Mouse (Mus musculus) adrenal gland, postnatal 0 days (tissue): Measurements from ENCODE around the gene Cryl1. TPM values are rescaled to one million over a fixed set of nuclear protein-coding genes. Genes with fewer than 3 reads are reported as not detected.

ENCODE experiments used
- polyA plus RNA-seq: library from polyadenylated mRNA; unstranded; fragments of >200 nt; fragmentation: Nextera tagmentation; extraction: Ambion mirVana; gene quantifications from 2 replicates; pipeline ENCODE4 v1.2.1, GENCODE M21; 2015

Cryl1 gene
- polyA plus RNA-seq, result 24.9 and 33.8 TPM in 2 replicates

DNA sequence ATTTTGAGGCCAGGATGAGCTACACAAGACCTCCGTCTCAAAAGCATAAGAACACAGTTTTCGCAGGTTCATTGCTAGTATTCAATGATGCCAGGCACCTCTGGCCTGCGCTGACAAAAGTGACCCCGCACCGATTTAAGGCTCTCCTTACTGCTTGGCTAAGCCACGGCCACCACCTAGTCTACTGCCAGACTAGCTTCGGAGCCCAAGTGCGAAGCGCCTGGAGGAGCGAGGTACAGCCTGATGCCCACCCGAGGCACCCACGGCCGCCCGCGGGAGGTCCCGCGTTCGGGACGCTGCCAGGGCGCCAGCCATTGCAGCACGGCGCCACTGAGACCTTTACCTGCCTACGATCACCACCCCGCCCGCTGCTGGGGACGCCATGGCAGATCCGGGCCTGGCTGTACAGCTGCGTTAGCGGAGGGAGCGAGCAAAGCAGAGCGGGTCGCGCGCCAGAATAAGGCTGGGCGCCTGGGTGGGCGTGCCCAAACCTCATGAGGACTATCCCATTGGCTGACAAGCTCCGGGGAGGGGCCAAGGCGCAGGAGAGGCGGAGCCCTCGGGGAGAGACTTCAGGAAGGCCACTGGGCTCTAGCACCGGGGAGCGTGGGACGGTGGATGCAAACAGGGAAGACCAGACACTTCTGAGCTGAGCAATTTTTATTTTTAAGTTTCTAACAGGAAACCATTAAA is at the start of gene Cryl1:
Gene Cryl1 (minus strand): TSS at position 465 of the 693 bp plus-strand sequence.

DNA sequence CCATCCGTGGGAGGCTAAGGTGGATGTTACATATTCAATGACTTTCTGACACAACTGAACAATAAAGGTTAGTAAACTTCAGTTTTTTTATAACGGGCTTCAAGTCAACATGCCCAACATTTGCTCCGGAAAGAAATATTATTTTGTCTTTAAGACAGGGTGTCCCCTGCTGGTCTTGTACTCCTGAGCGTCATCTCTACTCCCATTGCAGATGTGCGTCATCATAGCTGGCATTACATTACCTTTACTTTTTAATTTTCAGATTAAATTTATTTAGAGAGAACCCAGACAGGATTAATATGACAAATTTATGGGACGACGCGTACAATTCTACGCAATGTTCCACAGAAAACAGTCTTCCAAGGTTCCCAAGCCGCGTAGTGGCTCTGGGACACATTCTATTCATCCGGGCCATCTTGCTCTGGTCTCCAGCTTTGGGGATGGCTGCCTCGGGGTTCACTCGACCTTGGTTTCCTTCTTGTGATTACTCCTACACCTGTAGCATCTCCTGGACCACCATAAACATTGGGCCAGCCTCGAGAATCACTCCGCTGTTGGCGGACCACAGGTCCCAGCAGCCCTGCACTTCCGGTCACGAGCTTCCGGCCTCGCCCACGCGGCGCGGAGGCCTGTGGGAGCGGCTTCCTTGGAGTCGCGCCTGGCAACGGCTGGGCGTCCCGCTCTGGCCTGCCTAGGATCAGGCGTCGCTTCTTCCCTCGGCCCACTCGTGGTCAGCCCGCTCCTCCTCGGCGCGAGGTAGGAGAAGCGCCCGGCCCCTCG is 25.3 kb upstream of the Cryl1 start, which contains the start of gene Ift88:
Gene Ift88 (plus strand): TSS at position 631 of the 780 bp plus-strand sequence.

Other genes with a start within 250 kb of the Cryl1 start
- gene Ift88, start 25.5 kb upstream of the Cryl1 start, polyA plus RNA-seq, result 6.7 and 7.0 TPM in 2 replicates
- gene Il17d, start 126.2 kb upstream of the Cryl1 start, polyA plus RNA-seq, result 5.9 and 7.2 TPM in 2 replicates
- 83.1 and 88.2 TPM in 2 replicates for gene Eef1akmt1, start 173.1 kb upstream of the Cryl1 start, polyA plus RNA-seq